Mouse (Mus musculus) heart, postnatal 10 days (tissue): ENCODE results near the gene Zfp946. TPM values are rescaled to one million over a fixed set of nuclear protein-coding genes. Genes with fewer than 3 reads are reported as not detected.

ENCODE experiments used
- DNase-seq, 2 experiments: peaks; one replicate each; pipeline ENCODE4 v3.0.0; 2021
- intact Hi-C: fragments of 180-260 bp; cut with DNase I; formaldehyde crosslinking; loops from one replicate; pipeline ENCODE4 v1.15.1; 2025
- total RNA-seq, 2 experiments: library from RNA; stranded (reverse); gene quantifications; 2 replicates each; pipeline ENCODE4 v1.2.3; 2021

The Zfp946 gene
- total RNA-seq, result 1 to 10 TPM; 4.4 to 6.5 TPM

GRCm38 (mm10) chr17:22423952-22424617 is at the start of gene Zfp946:
Gene Zfp946 (plus strand): TSS chr17:22424222.
- peak; percentile 81 to 86 for DNase-seq
- intact Hi-C loops, result loop anchor here (10.0 kb wide), 2 partner anchors 441 to 459 kb away; partner anchors contain the start of genes Zfp942, Zfp943 and Zfp945

GRCm38 (mm10) chr17:22410756-22411155 is 13.3 kb upstream of the Zfp946 start:
- intact Hi-C loops, result loop anchor here (2.0 kb wide), 2 partner anchors 58 to 328 kb away; no protein-coding TSS in a partner anchor
- peak; percentile 33 to 48 for DNase-seq

DNA sequence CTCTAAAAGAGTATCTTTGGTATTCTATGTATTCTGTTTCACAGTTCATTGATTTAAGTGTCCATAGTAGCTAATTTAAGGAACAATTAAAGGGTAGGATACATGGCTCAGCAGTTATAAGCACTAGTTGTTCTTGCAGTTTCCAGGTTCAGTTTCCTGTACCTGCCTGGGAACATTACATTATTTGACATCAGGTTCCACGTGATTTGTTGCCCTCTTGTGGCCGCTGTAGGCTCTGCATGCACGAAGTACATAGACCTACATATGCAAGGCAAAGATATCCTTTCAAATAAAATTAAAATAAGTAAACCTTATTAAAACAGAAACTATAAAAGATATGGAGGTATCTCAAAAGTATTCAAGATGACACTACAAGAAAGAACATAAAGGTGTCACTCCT is 6.5 kb upstream of the Zfp946 start:
- DNase-seq, result peak; percentile 60 to 80
- intact Hi-C loops, result loop anchor here (5.0 kb wide), 1 partner anchor 265 kb away; no protein-coding TSS in a partner anchor

- intact Hi-C loops, result loop anchor here (5.0 to 10.0 kb wide), 3 partner anchors 440 to 768 kb away; partner anchors contain the start of genes Zfp40, Zfp942, Zfp943 and Zfp945
- DNase-seq, result peak; percentile 9 to 14
Observed at GRCm38 (mm10) chr17:22424636-22425354, 773 bp downstream of the Zfp946 start.

DNA sequence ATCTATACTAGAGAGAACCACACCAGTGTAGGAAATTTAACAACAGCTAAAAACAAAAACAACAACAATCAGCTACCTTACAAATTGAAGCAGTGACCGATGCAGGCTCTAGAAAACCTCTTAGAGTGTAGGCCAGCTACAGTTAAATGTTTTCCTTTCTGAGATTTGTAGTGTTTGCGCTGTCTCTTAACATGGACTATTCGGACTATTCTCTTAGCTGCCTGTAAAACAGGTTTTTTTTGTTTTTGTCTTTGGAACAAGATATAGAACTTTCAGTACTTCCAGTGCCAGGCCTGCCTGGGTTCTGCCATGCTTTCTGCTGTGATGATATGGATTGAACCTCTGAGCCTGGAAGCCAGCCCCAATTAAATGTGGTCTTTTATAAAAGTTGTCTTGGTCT is 23.7 kb downstream of the Zfp946 start:
- intact Hi-C loops, result no loop called here

DNA sequence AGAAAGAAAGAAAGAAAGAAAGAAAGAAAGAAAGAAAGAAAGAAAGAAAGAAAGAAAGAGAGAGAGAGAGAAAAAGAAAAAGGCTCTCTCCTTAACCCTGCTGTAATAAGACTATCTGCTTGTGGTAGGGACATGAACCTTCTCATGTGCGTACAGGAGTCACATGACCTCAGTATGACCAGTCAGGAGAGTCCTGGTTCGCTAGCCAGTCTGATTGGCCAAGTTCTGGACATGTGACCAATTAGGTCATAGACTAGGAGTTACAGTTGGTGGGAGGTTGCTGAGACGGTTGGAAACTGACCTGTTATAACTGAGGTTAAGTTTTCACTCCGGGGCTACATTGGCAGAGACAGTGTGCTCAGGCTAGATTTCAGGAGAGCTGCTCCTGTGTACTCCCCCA is 73.1 kb downstream of the Zfp946 start:
- intact Hi-C loops, result no loop called here
- DNase-seq, result no peak

More for the DNA sequence above, 23.7 kb downstream of the Zfp946 start:
- DNase-seq, result no peak

Other genes with a start within 250 kb of the Zfp946 start
- 1 to 10 TPM; 3.1 to 3.3 TPM for gene Zfp994, start 198.6 kb upstream of the Zfp946 start, total RNA-seq
- gene CT030661.1, start 109.4 kb upstream of the Zfp946 start, total RNA-seq, result 1 to 10 TPM; 7.4 to 9.4 TPM
- gene Zfp944, start 62.8 kb upstream of the Zfp946 start, total RNA-seq, result 1 to 10 TPM; 5.3 to 5.4 TPM
- gene Zfp758, start 62.8 kb upstream of the Zfp946 start, total RNA-seq, result 1 to 10 TPM; 7.0 to 8.1 TPM
- gene Vmn2r111, start 149.3 kb downstream of the Zfp946 start, total RNA-seq, result not detected
- gene Vmn2r112, start 176.7 kb downstream of the Zfp946 start, total RNA-seq, result not detected